Mouse (Mus musculus) cerebellum, adult (tissue): ENCODE measurements around the gene Neb.

Experiments used
- ATAC-seq: cut with Nextera tagmentation; 2 replicates; pipeline ENCODE4 v1.9.2; 2017; ENCODE audit warnings: mild to moderate bottlenecking, moderate library complexity, mixed read lengths; ENCODE audit not compliant: insufficient number of reproducible peaks, low FRiP score, low TSS enrichment

Gene Neb

DNA sequence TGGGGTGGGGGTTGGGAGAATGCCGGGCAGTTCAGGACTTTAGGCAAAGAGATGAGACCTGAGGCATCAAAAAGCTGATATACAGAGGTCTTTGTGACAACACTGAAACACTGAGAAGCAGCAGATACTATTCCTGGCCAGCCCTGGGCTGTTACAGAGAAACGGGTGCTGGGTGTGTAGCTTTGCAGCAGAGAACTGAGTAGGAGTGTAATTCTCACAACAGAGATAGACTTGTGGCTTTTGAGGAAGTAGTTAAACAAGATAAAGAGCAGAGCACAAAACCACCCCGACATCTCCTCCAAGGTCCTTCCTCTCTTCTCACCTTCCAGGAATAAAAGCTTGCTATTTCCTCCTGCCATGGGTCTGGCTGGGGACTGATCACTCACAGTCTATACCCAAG lies 62.5 kb downstream of the Neb start:
- no peak for ATAC-seq

DNA sequence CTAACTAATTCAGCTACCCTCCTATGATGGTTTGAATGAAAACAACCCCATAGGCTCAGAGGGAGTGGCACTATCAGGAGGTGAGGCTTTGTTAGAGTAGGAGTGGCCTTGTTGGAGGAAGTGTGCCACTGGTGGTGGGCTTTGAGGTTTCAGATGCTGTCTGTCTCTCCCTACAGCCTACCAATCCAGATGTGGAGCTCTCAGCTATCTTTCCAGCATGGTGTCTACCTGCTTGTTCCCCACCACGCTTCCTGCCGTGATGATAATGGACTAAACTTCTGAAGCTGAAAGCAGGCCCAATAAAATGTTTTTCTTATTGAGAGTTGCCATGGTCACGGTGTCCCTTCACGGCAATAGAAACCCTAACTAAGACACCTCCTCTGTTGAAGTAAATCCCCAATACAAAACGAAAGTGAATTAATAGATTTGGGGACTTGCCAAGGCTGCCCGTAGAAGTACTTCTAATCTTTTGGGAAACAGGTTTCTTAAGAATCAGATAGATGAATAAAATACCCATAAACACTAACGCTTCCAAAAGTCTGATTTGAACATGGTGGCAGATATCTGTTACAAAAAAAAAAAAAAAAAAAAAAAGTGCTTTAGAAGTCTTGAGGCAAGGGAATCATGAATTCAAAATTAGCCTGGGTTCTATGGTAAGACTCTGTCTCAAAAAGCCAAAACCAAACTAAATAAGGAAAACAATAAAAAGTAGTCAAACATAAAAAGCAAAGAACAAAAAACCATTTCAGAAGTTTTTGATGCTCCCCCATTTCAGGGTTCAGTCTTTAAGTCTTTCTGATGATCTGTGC lies 63.1 kb downstream of the Neb start:
- no peak for ATAC-seq

DNA sequence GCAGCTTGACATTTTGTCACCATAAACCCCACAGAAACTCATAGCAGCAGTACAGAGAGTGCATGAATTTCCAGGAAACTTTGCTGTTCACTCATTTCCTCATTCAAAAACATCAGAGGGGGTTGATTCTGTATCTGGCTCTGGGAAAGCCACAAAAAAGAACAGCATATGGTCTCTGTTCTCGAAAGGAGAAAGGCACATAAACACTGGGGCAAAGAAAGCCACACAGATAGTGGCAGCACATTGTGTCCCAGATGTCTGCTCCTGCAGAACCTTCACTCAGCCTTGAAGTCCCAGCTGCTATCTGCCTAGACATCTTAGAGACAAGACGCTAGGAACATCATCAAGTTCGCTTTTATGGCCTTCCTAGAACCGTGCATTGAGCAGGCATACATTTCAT lies 67.5 kb downstream of the Neb start:
- ATAC-seq: no peak

DNA sequence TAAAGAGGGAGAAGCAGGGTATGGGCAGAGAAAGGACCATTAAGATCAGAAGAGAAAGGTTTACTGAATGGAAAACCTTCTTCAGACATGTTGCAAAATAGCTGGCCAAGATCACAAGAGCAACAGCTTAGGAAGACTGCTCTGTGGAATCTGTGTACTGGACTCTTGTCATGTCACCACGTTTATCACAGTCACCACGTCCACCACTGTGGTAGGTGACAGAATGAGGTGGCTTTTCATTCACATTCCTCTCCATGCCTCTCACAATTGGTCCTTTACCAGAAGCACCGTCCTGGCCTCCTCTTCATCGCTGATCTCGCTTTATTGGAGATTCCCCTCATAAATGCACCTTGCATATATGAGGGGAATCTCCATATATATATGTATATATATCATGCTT lies 71.6 kb downstream of the Neb start:
- no peak for ATAC-seq

DNA sequence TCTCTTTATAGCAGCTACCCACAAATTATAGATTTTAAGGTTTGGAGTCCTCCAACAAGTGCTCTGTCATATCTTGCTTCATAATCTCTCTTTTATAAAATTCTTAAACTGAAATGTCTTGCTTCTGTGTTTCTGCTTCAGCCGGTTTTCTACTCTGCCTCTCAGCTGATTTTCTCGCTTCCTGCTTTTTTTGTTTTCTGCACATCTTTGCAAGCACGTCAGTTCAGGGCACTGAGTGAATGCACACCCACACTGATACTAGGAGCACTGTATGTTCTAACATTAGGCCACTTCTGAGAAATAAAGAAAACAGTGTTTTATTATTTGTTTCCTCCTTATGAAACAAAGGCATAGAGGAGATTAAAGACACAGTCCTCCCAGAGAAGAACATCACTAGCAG lies 73.7 kb downstream of the Neb start:
- no peak for ATAC-seq

DNA sequence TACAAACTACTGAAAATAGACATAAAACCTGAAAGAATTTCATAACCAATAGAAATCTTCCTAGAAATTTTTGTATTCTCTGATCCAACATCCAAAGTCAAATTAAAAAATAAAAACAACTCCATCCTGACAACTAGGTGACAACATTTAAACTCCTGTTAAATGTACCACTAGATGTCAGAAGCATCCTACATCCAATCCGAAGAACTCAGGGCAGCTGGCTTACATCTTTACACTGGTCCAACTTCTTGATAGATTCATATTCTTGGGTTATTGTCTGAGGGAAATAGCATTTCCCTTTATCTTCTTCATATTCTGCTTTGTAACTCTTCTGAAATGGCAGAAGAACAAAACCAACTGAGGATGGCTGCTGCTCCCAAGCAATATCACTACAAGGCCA lies 74.9 kb downstream of the Neb start:
- ATAC-seq: no peak

DNA sequence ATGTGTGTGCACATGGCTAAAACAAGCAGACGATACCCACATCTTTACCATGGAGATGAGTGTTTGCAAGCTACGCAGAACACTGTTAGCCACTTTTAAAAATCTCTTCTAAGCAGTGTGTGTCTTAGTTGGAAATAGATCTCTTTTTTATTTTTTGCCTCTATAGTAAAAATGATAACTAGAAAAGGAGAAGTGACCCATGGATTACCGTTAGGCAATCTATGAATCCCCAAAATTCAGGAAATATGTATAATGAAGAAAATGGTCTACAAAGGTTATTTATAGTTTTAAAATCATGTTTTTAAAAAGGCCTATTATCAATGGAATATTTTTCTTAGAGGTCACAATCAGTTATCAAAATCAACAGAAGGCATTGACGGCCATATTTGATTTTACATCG lies 80.3 kb downstream of the Neb start:
- ATAC-seq: no peak

DNA sequence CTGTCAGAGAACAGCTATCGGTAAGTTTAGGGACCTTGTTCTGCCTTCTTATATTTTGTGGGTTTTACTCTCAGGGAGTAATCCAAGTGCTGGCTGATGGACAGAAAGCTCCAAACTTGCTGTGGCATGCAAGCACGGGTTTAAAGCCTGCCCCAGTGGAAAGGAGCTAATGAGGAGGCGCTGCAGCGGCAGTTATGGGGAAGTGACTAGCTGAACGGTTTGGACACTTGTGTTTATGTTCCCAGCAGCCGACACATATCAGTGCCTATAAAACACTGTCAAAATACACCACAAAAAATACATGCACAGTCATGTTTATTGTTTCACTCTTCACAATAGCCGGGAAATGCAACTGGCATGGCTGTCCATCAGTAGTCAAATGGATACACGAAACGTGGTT lies 81.5 kb downstream of the Neb start:
- ATAC-seq: no peak

DNA sequence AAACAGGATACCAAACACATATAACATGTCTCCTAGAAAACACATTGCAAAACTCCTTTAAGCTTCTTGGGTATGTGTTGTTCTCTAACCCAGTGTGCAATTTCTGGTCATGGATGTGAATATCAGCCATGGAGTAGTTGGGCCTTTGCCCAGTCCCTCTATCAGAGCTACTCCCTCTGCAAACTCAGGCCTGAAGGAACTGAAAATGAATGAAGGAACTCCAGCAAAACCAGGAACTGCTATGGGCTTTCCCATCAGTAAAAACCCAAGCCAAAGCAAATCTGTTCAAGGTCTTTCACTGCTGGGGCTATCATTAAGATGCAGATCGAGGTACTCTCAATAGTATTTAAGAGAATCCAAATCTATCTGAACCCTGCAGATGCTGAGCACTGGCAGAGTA lies 90.8 kb downstream of the Neb start:
- ATAC-seq: no peak

DNA sequence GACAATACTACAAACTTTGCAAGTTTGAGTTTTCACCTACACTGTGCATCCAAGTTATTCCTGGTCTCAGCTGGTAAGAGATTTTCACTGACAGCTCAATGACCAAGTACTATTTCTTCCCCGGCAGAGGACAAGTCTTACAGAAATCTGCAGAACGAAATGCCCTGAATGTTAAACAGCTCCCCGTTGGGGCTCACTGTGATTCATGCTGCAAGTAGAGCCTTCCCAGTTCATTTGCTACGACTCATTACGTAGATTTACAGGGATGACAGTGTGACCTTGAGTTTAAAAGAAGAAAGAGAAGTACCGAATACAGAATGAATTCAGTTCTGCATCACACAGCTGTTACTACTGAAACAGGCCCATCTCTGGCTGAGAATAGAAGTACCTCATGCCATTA lies 91.9 kb downstream of the Neb start:
- ATAC-seq: no peak

DNA sequence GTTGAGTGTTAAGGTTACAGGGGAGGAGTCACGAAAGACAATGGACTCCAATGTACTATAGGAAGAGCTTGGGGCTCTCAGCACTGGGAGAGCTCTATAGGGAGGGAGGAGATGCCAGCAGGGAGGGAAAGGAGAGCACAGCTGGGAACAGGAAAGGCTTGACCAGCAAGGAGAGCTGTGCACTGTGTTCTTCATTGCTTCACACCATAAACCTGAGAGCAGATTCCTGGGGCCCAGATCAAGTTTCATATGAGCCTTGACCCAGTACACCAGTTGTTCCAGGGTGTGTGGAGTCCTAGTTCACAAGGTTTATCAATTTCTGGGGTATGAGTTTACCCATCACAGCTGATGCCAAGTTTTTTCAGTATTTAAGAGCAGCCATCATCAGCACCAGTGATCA lies 106.1 kb downstream of the Neb start:
- no peak for ATAC-seq

DNA sequence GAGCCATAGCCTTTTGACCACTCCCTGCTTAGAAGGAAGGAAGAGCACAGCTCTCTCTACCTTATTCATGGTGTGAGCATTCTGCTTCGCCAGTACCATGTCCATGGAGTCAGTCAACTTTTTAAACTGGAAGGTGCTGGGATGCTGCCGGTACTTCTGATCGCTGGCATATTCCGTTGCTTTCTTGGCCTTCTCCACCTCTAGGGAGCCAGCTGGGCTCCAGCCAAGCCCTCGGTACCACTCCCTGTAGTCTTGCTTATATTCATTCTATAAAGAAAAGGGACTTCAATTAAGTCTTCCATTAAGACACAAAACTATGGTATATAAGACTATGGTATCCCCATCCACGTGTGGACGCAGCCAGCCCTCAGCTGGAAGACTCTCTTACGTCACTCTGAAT lies 107.4 kb downstream of the Neb start:
- ATAC-seq: no peak

DNA sequence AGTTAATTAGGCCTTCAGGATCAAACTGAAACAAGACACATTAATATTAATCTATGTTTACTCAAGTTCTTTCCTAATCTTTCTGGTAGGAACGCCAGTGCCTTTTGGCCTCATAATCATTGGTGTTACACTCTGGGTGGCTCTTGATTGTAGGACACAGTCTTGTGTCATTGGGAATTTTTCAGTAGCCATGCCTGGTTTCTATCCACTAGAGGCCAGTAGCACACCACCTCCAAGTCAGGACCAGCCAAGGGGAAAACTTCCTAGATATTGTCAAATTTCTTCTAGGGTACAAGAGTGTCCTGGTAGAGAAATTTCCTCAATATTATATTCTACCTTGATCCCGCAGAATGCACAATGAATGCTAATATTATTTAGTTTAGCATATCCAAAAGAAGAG lies 116.1 kb downstream of the Neb start:
- peak; percentile 89 for ATAC-seq

DNA sequence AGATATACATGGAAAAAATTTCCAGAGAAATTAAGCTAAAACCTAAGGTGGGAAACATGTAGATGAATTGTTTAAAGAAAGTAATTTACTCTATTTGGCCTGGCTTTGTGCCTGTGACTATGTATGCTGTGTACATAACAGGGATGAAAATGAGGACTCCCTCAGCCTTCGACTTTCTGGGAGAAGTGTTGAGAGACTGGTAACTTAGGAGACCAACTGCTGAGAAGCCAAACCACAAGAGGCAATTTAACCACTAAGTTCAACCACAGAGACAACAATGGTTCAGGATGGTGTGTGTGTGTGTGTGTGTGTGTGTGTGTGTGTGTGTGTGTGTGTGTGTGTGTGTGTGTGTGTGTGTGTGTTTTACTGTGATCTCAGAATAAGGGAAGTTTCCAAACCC lies 126.2 kb downstream of the Neb start:
- ATAC-seq: no peak

DNA sequence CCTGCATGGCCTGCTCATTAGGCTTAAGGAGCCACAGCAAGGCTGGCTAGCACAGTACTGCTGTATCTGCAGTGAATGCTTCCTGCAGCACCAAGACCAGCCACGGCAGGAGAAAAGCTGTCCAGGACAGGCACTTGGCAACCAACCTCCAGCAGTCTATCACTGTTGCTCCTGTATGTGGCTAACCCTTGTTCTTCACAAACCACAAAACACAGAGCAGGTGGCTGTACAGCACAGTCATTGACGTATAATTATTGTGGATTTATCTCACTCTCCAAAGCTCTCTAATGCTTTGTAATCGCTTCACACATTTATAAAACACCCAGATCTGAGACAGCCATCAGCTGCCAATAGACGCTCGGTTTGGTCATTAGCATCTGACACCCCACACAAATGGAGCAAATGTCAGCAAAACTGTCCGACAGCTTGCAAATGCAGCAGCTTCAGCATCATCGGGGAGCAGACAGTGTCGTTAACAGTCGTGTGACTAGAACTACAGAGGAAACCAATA lies 129.9 kb downstream of the Neb start:
- 0 out of 2 replicates have a peak, but pooled peaks have one; percentile 60 for ATAC-seq

DNA sequence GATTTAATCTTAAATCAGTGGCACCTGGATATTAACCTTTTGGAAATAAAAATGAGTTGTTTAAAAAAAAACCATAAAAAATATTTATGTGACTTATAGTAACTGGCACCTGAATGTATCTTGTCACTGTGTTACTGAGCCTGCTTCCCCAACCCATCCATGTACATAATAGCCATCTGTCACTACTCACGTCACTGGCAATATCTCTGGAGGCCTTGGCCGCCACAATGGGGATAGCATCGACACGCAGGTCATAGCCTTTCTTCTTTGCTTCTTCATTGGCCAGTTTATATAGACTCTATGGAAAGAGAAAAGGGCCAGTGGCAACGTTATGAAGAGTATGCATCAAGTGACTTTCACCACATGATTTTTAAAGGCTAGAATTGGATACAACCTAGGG lies 133.2 kb downstream of the Neb start:
- peak; percentile 59; the same call in 1 of the 2 replicates for ATAC-seq

DNA sequence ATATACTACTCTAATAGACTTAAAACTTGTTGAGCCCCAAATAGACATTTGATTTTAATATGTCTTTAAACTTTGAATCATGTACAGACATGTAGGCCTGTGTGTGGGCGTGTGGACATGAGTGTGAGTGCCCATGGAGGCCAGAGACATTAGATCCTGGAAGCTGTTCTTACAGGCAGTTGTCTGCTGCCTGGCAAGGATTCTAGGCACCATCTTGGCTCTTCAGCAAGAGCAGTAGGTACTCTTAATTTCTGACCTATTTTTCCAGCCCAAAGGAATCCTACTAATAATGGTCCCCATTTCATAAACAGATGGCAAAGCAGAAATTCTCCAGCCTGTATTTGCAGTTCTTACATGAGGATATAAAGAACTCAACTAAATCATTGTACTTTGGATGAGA lies 135.6 kb downstream of the Neb start:
- ATAC-seq: peak; percentile 69

DNA sequence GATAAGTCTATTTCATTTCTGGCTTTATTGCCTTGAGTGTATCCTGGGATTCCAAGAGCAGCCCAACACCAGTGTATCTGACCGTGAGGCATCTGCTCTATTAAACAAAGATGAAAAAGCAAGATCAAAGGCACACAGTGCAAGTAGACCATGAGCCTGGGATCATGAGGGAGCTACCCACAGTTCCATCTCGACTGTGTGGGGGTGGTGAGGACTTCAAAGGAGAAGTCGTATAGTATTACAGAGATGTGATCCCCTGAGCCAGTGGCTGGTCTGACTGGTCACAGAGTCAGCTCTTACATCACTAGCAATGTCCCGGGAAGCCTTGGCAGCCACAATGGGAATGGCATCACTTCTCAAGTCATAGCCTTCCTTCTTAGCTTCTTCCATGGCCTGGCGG lies 140.4 kb downstream of the Neb start:
- ATAC-seq: no peak

DNA sequence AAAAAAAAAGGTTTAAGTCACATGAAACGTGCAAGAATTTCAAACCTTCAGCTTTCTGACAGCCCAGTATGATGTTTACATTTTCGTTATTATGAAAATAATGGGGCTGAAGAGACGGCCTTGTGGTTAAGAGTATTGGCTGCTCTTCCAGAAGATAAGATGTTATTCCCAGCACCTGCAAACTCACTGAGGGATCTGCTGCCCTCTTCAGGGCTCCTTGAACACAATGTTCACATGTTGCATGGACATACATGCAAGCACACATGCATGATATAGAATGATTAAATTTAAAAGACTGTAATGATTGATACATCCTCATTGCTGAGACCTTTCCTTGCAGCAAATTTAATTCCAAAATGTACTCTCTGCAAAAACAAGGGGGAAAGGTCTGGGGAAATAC lies 150.7 kb downstream of the Neb start:
- no peak for ATAC-seq

DNA sequence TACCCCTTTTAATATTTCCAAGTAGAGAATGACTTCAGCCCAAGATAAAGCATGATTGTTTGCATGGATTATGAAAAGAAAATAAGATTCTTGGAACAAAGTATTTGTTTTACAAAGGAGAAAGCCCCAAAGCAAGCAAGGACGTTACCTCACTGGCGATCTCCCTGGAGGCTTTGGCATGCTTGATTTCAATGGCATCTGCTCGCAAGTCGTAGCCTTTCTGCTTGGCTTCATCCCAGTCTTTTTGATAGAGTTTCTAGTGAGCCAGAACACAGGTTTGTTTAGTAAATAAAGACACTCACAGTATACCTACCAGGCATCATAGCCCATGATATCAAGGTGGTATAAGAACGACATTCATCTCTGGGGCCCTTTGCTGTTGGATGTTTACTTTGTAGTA lies 153.9 kb downstream of the Neb start:
- peak; percentile 82; the same call in 1 of the 2 replicates for ATAC-seq

DNA sequence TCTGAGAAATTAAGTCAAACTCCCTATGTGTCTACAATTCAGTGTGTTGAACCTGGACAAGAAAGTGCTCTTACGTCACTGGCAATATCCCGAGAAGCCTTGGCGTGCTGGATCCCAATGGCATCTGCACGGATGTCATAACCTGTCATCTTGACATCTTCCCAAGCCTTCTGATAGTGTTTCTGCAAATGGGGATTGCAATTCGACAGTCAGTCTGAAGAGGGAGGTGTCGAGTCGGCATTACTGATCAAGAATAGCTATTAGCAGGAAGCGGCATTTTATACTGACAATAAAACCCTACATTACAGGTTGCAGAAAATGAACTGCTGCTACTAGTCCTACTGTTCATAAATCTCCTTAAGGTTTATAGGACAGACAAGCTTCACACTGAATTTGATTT lies 158.2 kb downstream of the Neb start:
- 0 out of 2 replicates have a peak, but pooled peaks have one; percentile 33 for ATAC-seq

DNA sequence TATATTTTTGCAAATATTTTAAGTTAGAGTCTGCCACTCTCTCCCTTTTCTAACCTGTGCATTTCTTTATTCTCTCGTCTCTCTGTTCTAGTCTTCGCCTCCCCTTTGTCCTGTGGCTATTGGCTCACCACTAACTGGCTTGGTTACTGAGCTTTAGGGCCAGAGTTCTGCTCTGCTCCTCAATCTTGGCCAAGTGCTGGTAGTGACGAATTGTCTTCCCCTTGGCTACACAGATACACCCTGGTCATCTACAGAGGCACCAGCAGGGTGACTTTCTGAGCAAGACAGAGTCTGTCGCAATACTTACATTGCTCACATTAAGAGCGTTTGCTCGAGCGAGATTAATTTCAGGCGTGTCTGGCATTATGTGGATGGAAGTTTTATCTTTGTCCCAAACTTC lies 162.3 kb downstream of the Neb start:
- no peak for ATAC-seq
